Mouse (Mus musculus) erythroblast, embryonic 14.5 days (primary cell): ENCODE data around the gene Ankrd37. TPM values are rescaled to one million over a fixed set of nuclear protein-coding genes. Genes with fewer than 3 reads are reported as not detected.

Source experiments
- H3K27me3 ChIP-seq: 2 replicates; pipeline ENCODE4 v1.6.1; 2012; ENCODE audit warnings: inconsistent platforms; ENCODE audit not compliant: control insufficient read depth
- H3K36me3 ChIP-seq: 2 replicates; pipeline ENCODE4 v1.6.1; 2012; ENCODE audit warnings: mild to moderate bottlenecking, inconsistent platforms; ENCODE audit not compliant: control insufficient read depth
- H3K4me1 ChIP-seq: 2 replicates; pipeline ENCODE4 v1.6.1; 2012; ENCODE audit warnings: inconsistent platforms; ENCODE audit not compliant: control insufficient read depth
- H3K4me3 ChIP-seq: replicated peaks from 2 replicates; pipeline ENCODE3; 2012; ENCODE audit warnings: moderate library complexity, mild to moderate bottlenecking, inconsistent platforms
- H3K9me3 ChIP-seq: 2 replicates; pipeline ENCODE4 v1.6.1; 2012; ENCODE audit warnings: low read length, inconsistent platforms, mixed read lengths; ENCODE audit not compliant: control insufficient read depth
- GATA1 ChIP-seq: IDR thresholded peaks from 2 replicates; pipeline ENCODE4 v1.6.1; 2012; ENCODE audit warnings: low read length, inconsistent platforms, mixed read lengths
- TAL1 ChIP-seq: IDR thresholded peaks from 3 replicates; pipeline ENCODE4 v1.6.1; 2012; ENCODE audit warnings: low read length, inconsistent platforms, mixed read lengths
- polyA plus RNA-seq: library from polyadenylated mRNA; stranded (reverse); fragments of >175 nt; gene quantifications from 2 replicates; pipeline ENCODE4 v1.2.3, GENCODE M21; 2012

Gene Ankrd37
- polyA plus RNA-seq, 1 experiment: 0.45 TPM

DNA sequence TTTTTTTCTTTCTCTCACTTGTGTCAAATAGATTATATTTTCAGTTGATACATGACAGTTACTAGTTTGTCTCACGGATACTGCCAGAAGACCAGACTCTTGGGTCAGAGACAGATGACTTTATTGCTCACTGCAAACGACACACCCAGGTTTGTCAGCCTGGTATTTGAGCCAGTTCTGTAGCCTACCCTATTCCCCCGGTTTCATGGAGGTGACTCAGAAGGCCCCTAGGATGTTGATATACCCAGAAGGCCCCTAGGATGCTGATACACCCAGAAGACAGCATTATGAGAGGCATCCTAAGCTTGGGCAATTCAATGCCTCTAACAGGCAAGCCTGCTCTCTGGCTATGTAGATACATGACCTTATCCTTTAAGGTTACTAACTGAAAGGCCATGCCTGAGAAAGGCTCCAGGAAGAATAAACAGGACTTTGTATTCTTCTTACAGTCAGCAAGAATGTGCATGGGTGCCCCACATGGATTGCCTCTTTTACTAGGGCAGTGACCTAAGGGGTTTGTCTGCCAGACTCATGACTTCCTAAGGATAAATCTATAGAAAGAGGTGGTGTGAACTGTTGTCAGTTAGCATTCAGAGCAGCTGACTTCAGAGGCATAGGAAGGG, 1.7 kb upstream of the Ankrd37 start:
- Histone ChIP-seq H3K36me3 (no peaks in the 10 kb centered on the region), H3K27me3 (peaks cover 8% of the 10 kb centered on the region), H3K4me1 (peaks cover 3% of the 10 kb centered on the region), H3K4me3 (no peak overlapping the region), H3K9me3 (no peaks in the 10 kb centered on the region)
- no peak for TF ChIP-seq GATA1
- TF ChIP-seq TAL1: no peak

DNA sequence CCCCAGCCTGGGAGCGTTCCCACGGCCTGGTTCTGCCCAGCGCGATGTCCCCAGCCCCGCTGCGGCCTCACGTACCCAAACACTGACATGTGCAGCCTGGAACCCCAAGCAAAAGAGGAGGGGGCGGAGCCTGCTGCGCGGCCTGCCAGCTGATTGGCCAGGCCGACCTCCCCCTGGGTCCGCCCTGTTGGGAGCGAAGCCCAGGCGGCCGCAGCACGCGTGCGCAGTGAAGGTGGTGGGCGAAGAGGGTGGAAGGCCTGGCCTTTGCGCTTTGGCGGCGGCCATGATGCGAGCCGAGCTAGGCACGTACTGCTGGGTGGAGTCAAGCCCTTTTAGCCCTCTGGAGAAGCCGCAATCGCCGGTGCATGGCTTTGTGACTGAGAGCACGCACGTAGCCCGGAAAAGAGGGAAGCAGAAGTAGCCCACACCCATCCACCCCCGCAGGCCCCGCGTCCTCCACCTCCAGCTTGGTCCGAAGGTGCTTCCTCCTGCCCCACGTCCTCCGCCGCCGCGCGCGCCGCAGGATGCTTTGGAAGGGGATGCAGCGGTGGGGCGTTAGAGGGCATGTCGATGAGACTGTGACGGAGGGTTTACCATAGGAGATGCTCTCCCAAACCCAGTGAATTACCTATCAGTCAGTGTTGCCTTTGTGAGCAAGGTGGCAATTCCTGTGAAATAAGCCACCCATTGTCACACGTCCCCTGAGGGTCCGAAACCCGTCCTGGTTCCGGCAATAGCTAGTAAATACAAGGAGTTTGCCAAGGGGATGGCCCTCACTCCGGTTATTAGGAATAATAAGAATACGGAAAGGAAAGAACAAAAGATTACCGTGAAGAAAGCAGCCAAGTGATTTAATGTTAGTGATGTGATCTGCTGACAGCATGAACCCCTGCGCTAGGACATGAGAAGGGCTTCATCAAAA, 5.5 kb downstream of the Ankrd37 start:
- Histone ChIP-seq H3K27me3 (peaks cover 2% of the 10 kb centered on the region; the same call in 1 of the 2 replicates), H3K36me3 (peaks cover 32% of the 10 kb centered on the region), H3K4me1 (peaks cover 23% of the 10 kb centered on the region), H3K9me3 (no peaks in the 10 kb centered on the region), H3K4me3 (peak overlapping the region; percentile 71)
- no peak for TF ChIP-seq GATA1
- TF ChIP-seq TAL1: no peak

GRCm38 (mm10) chr8:45999138-45999783, 6.2 kb downstream of the Ankrd37 start, which contains the start of gene Lrp2bp:
Gene Lrp2bp (plus strand): TSS chr8:45999303.
- peaks cover 35% of the 10 kb centered on the region for H3K36me3 ChIP-seq
- H3K4me3 ChIP-seq: peak within 1 kb of the TSS; percentile 71
- peaks cover 2% of the 10 kb centered on the region; the same call in 1 of the 2 replicates for H3K27me3 ChIP-seq
- peaks cover 23% of the 10 kb centered on the region for H3K4me1 ChIP-seq
- H3K9me3 ChIP-seq: no peaks in the 10 kb centered on the region
- TF ChIP-seq TAL1: no peak
- no peak for TF ChIP-seq GATA1

DNA sequence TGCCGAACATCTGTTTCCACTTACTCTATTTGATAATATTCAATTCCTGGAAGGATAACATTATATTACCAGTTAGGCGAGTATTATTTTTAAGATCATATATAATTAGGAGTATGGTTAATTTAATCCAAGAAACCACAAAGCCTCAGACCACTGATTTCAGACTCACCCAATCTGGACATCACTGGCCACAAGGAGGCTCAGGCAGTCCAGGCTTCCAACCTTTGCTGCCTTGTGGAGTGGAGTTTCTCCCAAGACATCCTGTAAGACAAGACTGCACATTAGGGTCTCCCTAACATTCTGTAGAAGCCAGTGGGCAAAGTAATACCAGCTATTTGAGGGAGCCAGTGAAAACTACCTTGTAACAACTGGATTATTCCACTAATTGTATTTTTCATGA, 7.3 kb downstream of the Ankrd37 start:
- Histone ChIP-seq H3K4me1 (peaks cover 23% of the 10 kb centered on the region), H3K4me3 (no peak overlapping the region), H3K9me3 (no peaks in the 10 kb centered on the region), H3K27me3 (peaks cover 2% of the 10 kb centered on the region; the same call in 1 of the 2 replicates), H3K36me3 (peaks cover 43% of the 10 kb centered on the region)
- TF ChIP-seq GATA1: no peak
- TF ChIP-seq TAL1: no peak

GRCm38 (mm10) chr8:45995576-45995975, 9.9 kb downstream of the Ankrd37 start:
- TF ChIP-seq TAL1 (no peak), GATA1 (no peak)
- H3K36me3 ChIP-seq: peaks cover 62% of the 10 kb centered on the region
- no peak overlapping the region for H3K4me3 ChIP-seq
- no peaks in the 10 kb centered on the region for H3K27me3 ChIP-seq
- no peaks in the 10 kb centered on the region for H3K9me3 ChIP-seq
- peaks cover 19% of the 10 kb centered on the region for H3K4me1 ChIP-seq

DNA sequence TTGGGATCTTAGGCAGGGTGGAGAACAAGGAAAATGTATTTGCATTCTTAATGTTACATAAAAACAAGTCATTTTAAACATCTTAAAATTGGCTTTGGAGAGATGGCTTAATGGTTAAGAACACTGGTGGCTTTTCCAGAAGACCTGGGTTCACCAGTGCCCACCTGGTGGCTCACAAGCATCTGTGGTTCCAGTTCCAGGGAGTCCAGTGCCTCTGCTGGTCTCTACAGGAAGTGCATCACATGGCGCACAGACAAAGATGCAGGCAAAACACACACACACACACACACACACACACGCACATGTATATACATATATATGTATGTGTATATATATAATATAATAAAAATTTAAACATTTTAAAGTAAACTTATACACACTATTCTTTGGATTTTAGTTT, 11.4 kb downstream of the Ankrd37 start:
- H3K36me3 ChIP-seq: peaks cover 68% of the 10 kb centered on the region
- no peaks in the 10 kb centered on the region for H3K27me3 ChIP-seq
- no peaks in the 10 kb centered on the region for H3K9me3 ChIP-seq
- no peak overlapping the region for H3K4me3 ChIP-seq
- TF ChIP-seq TAL1 (no peak), GATA1 (no peak)
- peaks cover 6% of the 10 kb centered on the region for H3K4me1 ChIP-seq

DNA sequence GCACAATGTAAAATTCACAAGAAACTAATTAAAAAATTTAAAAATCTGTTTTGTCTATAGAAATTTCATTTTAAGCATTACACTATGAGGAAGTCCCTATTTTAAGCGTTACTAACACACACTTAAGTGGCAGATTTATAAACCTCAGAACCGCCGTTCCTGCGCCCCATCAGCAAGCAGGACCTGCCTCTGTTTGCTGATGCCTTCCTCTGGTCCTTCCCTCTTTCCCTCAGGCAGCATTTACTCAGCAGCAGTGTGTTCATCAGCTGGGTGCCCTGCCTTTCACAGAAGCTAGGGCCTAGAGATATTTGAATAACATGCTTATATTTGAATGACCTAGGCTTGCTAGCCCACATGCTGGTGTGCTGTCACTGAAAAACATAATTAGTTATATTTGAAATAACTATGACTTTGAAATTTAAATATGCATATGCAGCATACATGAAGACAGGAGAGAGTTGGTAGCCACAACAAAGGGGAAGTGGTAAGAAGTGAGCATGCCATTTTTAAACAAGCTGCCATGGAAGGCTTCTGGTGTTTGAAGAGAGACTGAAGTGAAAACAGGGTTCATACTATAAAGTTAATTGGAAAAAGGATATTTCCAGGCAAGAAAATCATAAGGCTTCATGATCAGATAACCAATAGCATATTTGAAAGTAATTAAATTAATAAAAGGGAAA, 14.7 kb downstream of the Ankrd37 start:
- H3K27me3 ChIP-seq: no peaks in the 10 kb centered on the region
- no peak overlapping the region for H3K4me3 ChIP-seq
- peaks cover 62% of the 10 kb centered on the region for H3K36me3 ChIP-seq
- H3K9me3 ChIP-seq: no peaks in the 10 kb centered on the region
- TF ChIP-seq GATA1 (no peak), TAL1 (no peak)
- peaks cover 6% of the 10 kb centered on the region for H3K4me1 ChIP-seq

DNA sequence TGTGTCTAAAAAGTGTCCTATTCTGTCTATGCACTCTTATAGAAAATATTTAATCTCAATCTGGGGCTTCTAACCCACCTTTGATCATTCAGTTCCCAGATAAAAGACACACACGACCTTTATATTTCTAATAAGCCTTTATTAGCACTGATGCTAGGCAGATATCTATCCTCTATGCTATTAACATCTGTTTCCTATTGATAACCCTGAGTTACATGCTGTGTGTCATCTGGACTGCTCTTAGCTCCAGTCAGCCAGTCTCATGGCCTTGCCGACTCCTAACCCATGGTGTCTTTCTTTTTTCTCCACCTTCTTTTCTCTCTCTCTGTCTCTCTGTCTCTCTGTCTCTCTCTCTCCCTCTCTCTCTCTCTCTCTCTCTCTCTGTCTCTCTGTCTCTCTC, 17.3 kb downstream of the Ankrd37 start:
- TF ChIP-seq TAL1 (0 out of 3 replicates have a peak, but pooled peaks have one; percentile 13), GATA1 (no peak)
- Histone ChIP-seq H3K36me3 (peaks cover 64% of the 10 kb centered on the region), H3K9me3 (no peaks in the 10 kb centered on the region), H3K4me1 (peaks cover 6% of the 10 kb centered on the region), H3K27me3 (no peaks in the 10 kb centered on the region), H3K4me3 (no peak overlapping the region)

DNA sequence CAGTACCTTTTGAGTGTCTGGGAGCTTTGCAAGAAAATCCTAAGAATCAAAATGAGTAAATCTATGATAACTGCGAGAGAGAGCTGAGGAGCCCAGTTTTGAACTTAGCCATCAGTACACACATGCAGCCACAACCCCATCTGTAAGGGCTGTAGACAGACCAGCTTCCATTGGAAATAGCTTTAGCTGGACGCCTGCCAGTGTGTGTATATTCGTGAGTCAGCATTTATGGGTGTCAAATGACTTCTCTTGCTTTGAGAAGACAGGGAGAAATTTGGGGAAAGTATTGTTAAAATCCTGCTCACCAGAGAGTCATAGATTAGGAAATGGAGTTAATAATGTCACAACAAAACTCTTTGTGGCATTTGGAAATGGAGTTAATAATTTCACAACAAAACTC, 18.8 kb downstream of the Ankrd37 start:
- Histone ChIP-seq H3K4me3 (no peak overlapping the region), H3K4me1 (peaks cover 6% of the 10 kb centered on the region), H3K9me3 (no peaks in the 10 kb centered on the region), H3K36me3 (peaks cover 72% of the 10 kb centered on the region), H3K27me3 (no peaks in the 10 kb centered on the region)
- no peak for TF ChIP-seq GATA1
- no peak for TF ChIP-seq TAL1
